Mouse (Mus musculus) MEL (cell line): Measurements from ENCODE around the gene Ccdc107. TPM values are rescaled to one million over a fixed set of nuclear protein-coding genes. Genes with fewer than 3 reads are reported as not detected.

Experiments used
- DNase-seq: peaks from one replicate; pipeline ENCODE4 v3.0.0; 2011; ENCODE audit warnings: low read depth, low spot score
- H3K27ac ChIP-seq: 2 replicates; pipeline ENCODE4 v1.5.1; 2012; ENCODE audit warnings: low read depth, mild to moderate bottlenecking, control low read depth, low read length, moderate library complexity; ENCODE audit not compliant: control insufficient read depth
- H3K27me3 ChIP-seq, 2 experiments: fragments of 150-350 bp in 1 of 2; sonication (generic) in 1 of 2; 2 replicates each; pipeline ENCODE4 v1.6.1; 2012; ENCODE audit warnings: low read length in 2 of 2, mild to moderate bottlenecking in 2 of 2, improper control_type of control experiment in 1 of 2, moderate library complexity in 1 of 2; ENCODE audit not compliant: insufficient read depth in 2 of 2, control insufficient read depth in 1 of 2
- H3K36me3 ChIP-seq, 2 experiments: 2 replicates each; pipeline ENCODE4 v1.6.1; 2012 to 2014; ENCODE audit warnings: low read length in 2 of 2, improper control_type of control experiment in 1 of 2, inconsistent platforms in 1 of 2, mild to moderate bottlenecking in 1 of 2; ENCODE audit not compliant: insufficient read depth in 2 of 2, control insufficient read depth in 1 of 2
- H3K4me1 ChIP-seq, 2 experiments: fragments of 150-350 bp in 1 of 2; sonication (generic) in 1 of 2; 2 replicates each; pipeline ENCODE4 v1.6.1; 2012; ENCODE audit warnings: low read length in 2 of 2, improper control_type of control experiment in 1 of 2, mild to moderate bottlenecking in 1 of 2; ENCODE audit not compliant: insufficient read depth in 2 of 2, control insufficient read depth in 1 of 2
- H3K4me3 ChIP-seq, 2 experiments: fragments of 150-350 bp in 1 of 2; sonication (generic) in 1 of 2; 2 replicates each; pipeline ENCODE4 v1.5.1; 2012; ENCODE audit warnings: low read depth in 2 of 2, low read length in 2 of 2, mild to moderate bottlenecking in 2 of 2, moderate library complexity in 2 of 2, control low read depth in 1 of 2, improper control_type of control experiment in 1 of 2; ENCODE audit not compliant: control insufficient read depth in 1 of 2, insufficient read depth in 1 of 2
- H3K79me2 ChIP-seq: 2 replicates; pipeline ENCODE4 v1.6.1; 2012; ENCODE audit warnings: mild to moderate bottlenecking, low read length, moderate library complexity; ENCODE audit not compliant: control insufficient read depth, poor library complexity, insufficient read depth
- H3K9ac ChIP-seq: 2 replicates; pipeline ENCODE4 v1.6.1; 2012; ENCODE audit warnings: low read depth, mild to moderate bottlenecking, control low read depth, low read length, moderate library complexity; ENCODE audit not compliant: control insufficient read depth, poor library complexity, severe bottlenecking
- H3K9me3 ChIP-seq: fragments of 150-350 bp; sonication (generic); replicated peaks from 2 replicates; pipeline ENCODE4 v1.6.1; 2012; ENCODE audit warnings: mild to moderate bottlenecking, low read length, improper control_type of control experiment, moderate library complexity; ENCODE audit not compliant: insufficient read depth
- BHLHE40 ChIP-seq: IDR thresholded peaks from 2 replicates; pipeline ENCODE4 v1.6.1; 2012; ENCODE audit warnings: low read depth, mild to moderate bottlenecking, inconsistent platforms, low read length, improper control_type of control experiment, borderline replicate concordance
- CHD1 ChIP-seq: IDR thresholded peaks from 2 replicates; pipeline ENCODE4 v1.6.1; 2012; ENCODE audit warnings: low read depth, mild to moderate bottlenecking, inconsistent platforms, low read length, improper control_type of control experiment
- CHD2 ChIP-seq: IDR thresholded peaks from 2 replicates; pipeline ENCODE4 v1.6.1; 2011; ENCODE audit warnings: low read length, improper control_type of control experiment
- CTCF ChIP-seq, 3 experiments: IDR thresholded peaks in 2 of 3; conservative IDR thresholded peaks in 1 of 3; 2 replicates each; pipeline ENCODE4 v1.5.1; 2011 to 2012; ENCODE audit warnings: low read length in 3 of 3, low read depth in 2 of 3, mild to moderate bottlenecking in 2 of 3, improper control_type of control experiment in 1 of 3, inconsistent platforms in 1 of 3, mixed read lengths in 1 of 3, moderate library complexity in 1 of 3; ENCODE audit not compliant: control insufficient read depth in 1 of 3, insufficient read depth in 1 of 3, poor library complexity in 1 of 3, severe bottlenecking in 1 of 3
- E2F4 ChIP-seq: IDR thresholded peaks from 2 replicates; pipeline ENCODE4 v1.6.1; 2011; ENCODE audit warnings: low read depth, low read length, improper control_type of control experiment, borderline replicate concordance
- ELF1 ChIP-seq: IDR thresholded peaks from 2 replicates; pipeline ENCODE4 v1.6.1; 2014; ENCODE audit warnings: low read depth, mild to moderate bottlenecking, inconsistent platforms, low read length, improper control_type of control experiment, moderate library complexity
- EP300 ChIP-seq, 2 experiments: IDR thresholded peaks; 2 replicates each; pipeline ENCODE4 v1.6.1; 2011; ENCODE audit warnings: improper control_type of control experiment in 2 of 2, low read length in 2 of 2, low read depth in 1 of 2, mild to moderate bottlenecking in 1 of 2
- GABPA ChIP-seq: IDR thresholded peaks from 2 replicates; pipeline ENCODE4 v1.6.1; 2012; ENCODE audit warnings: low read depth, mild to moderate bottlenecking, inconsistent platforms, low read length, improper control_type of control experiment, moderate library complexity
- HCFC1 ChIP-seq: IDR thresholded peaks from 2 replicates; pipeline ENCODE4 v1.6.1; 2012; ENCODE audit warnings: low read depth, mild to moderate bottlenecking, inconsistent platforms, low read length, improper control_type of control experiment, moderate library complexity
- MAFK ChIP-seq: IDR thresholded peaks from 2 replicates; pipeline ENCODE4 v1.6.1; 2011; ENCODE audit warnings: low read depth, mild to moderate bottlenecking, low read length, improper control_type of control experiment, borderline replicate concordance
- MAX ChIP-seq: IDR thresholded peaks from 2 replicates; pipeline ENCODE4 v1.6.1; 2011; ENCODE audit warnings: low read length, improper control_type of control experiment
- MAZ ChIP-seq: IDR thresholded peaks from 2 replicates; pipeline ENCODE4 v1.6.1; 2012; ENCODE audit warnings: low read depth, mild to moderate bottlenecking, inconsistent platforms, low read length, improper control_type of control experiment
- NELFE ChIP-seq: IDR thresholded peaks from 2 replicates; pipeline ENCODE4 v1.6.1; 2011; ENCODE audit warnings: low read depth, low read length, improper control_type of control experiment
- NRF1 ChIP-seq: IDR thresholded peaks from 2 replicates; pipeline ENCODE4 v1.6.1; 2014; ENCODE audit warnings: low read depth, mild to moderate bottlenecking, inconsistent platforms, low read length, improper control_type of control experiment, moderate library complexity; ENCODE audit not compliant: poor library complexity, insufficient read depth, severe bottlenecking
- POLR2A ChIP-seq, 2 experiments: IDR thresholded peaks; 2 replicates each; pipeline ENCODE4 v1.6.1; 2011 to 2012; ENCODE audit warnings: low read length in 2 of 2, mild to moderate bottlenecking in 2 of 2, control low read depth in 1 of 2, improper control_type of control experiment in 1 of 2, low read depth in 1 of 2, moderate library complexity in 1 of 2; ENCODE audit not compliant: control insufficient read depth in 1 of 2, insufficient read depth in 1 of 2, poor library complexity in 1 of 2
- POLR2AphosphoS2 ChIP-seq: IDR thresholded peaks from 2 replicates; pipeline ENCODE4 v1.6.1; 2011; ENCODE audit warnings: low read length, improper control_type of control experiment
- POLR2AphosphoS5 ChIP-seq: IDR thresholded peaks from 2 replicates; pipeline ENCODE4 v1.6.1; 2012; ENCODE audit warnings: low read depth, borderline replicate concordance, mild to moderate bottlenecking, inconsistent platforms, low read length, moderate library complexity, mixed read lengths
- RAD21 ChIP-seq: IDR thresholded peaks from 2 replicates; pipeline ENCODE4 v1.6.1; 2011; ENCODE audit warnings: mild to moderate bottlenecking, low read depth, low read length, improper control_type of control experiment
- SIN3A ChIP-seq: IDR thresholded peaks from 2 replicates; pipeline ENCODE4 v1.6.1; 2012; ENCODE audit warnings: low read length, improper control_type of control experiment, inconsistent platforms
- SMC3 ChIP-seq: IDR thresholded peaks from 2 replicates; pipeline ENCODE4 v1.6.1; 2011; ENCODE audit warnings: low read depth, low read length, improper control_type of control experiment
- TAL1 ChIP-seq: IDR thresholded peaks from 2 replicates; pipeline ENCODE4 v1.6.1; 2012; ENCODE audit warnings: mild to moderate bottlenecking, inconsistent platforms, low read length, moderate library complexity, mixed read lengths
- ZKSCAN1 ChIP-seq: IDR thresholded peaks from 2 replicates; pipeline ENCODE4 v1.6.1; 2012; ENCODE audit warnings: low read depth, mild to moderate bottlenecking, inconsistent platforms, low read length, improper control_type of control experiment, moderate library complexity
- ZMIZ1 ChIP-seq: IDR thresholded peaks from 2 replicates; pipeline ENCODE4 v1.6.1; 2012; ENCODE audit warnings: low read depth, mild to moderate bottlenecking, inconsistent platforms, low read length, improper control_type of control experiment, moderate library complexity
- polyA plus RNA-seq, 2 experiments: library from polyadenylated mRNA; stranded (reverse) in 1 of 2; unstranded in 1 of 2; fragments of >175 nt in 1 of 2; fragments of >200 nt in 1 of 2; gene quantifications; 2 replicates each; pipeline versions ENCODE4 v1.2.1 to v1.2.4; 2012; ENCODE audit warnings: low replicate concordance in 2 of 2, low read depth in 1 of 2; ENCODE audit not compliant: insufficient read length in 2 of 2, insufficient read depth in 1 of 2, missing spikeins in 1 of 2
- total RNA-seq: library from RNA; depleted of rRNA; stranded (reverse); fragments of 300-350 nt; gene quantifications from 2 replicates; pipeline ENCODE4 v1.2.3, GENCODE M21; 2012

Ccdc107 gene
- total and polyA plus RNA-seq, 3 experiments = 44.3 to 56.7 TPM; not detected in 1

DNA sequence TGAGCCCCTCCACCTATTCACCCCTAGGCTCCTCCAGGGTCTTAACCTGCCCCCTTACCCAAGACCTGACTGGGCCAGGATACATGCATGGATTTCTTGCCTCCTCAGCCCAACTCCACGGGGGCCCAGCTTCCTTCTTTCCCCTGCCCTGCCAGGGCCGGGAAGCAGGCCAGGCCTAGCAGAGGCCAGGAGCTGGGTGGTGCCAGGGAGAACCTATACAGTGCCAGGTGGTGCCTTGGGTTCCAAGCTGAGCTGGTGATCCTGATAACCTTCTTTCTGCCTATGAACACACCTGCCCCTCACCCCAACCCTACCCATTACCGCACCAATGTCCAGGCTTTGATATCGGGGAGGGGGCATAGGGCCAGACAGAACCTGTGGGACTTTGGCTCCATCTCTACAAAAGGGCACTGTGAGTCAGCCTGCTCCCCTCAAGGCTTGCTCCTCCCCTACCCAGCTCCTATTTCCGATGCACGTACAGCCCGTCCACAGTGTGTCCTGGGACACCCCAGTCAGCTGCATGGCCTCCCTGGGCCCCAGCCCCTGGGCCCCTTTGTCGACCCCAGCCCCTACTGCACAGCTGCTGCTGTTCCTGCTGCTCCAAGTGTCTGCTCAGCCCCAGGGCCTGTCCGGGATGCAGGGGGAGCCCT, 14.0 kb downstream of the Ccdc107 start, which contains the start of gene Car9:
TSS of gene Car9 (plus strand) at position 431 of the 650 bp plus-strand sequence.
- H3K4me1 ChIP-seq = peaks cover 12 to 27% of the 10 kb centered on the region in 2 experiments
- no peak within 1 kb of the TSS for H3K27ac ChIP-seq
- H3K9me3 ChIP-seq = no peaks in the 10 kb centered on the region
- H3K4me3 ChIP-seq = peak within 1 kb of the TSS; percentile 71 to 91; a peak in 3 of 4 replicates
- H3K36me3 ChIP-seq = peaks cover 0 to 14% of the 10 kb centered on the region in 2 experiments; a peak in 2 of 4 replicates
- no peak for DNase-seq
- TF ChIP-seq ELF1 (no peak), NRF1 (no peak), NELFE (no peak), SMC3 (no peak), POLR2AphosphoS5 (no peak), ZKSCAN1 (no peak), MAZ (no peak), GABPA (no peak), POLR2AphosphoS2 (no peak)
- no peak within 1 kb of the TSS for H3K9ac ChIP-seq
- no peaks in the 10 kb centered on the region; the same call in 1 of the 2 replicates for H3K79me2 ChIP-seq
- H3K27me3 ChIP-seq = no peaks in the 10 kb centered on the region

DNA sequence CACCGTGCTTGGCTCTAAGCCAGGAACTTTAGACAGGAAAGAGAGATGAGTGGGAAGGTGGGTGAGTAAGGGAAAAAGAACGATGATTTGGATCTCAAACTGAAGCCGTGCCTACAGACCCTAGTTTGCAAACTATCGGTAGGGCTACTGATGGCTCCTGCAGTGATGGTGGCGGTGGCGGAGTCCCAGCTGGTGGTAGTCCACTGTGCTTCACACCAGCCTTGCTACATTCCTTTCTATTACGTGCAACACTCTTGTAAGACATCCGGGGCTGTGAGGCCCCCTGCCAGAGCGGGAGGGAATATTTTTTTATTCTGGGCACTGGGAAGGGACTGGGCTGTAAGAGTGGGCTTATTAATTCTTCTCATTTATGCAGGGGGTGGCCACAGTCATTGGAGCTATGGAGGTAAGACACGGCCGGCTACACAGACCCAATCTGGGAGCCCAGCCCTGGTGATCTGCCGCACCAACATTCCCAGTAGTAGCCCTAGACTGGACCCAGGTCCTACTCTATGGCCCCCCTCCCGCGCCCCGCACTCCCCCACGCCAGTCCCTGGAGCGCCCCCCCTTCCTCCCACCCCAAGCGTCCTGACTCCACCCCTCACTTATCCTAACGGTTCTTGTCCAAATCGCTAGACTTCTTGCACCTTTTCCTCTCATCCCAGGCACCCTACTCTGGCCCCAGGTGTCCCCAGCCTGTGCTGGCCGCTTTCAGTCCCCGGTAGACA, 15.4 kb downstream of the Ccdc107 start:
- H3K36me3 ChIP-seq = peaks cover 0 to 14% of the 10 kb centered on the region in 2 experiments; a peak in 2 of 4 replicates
- peak; percentile 46 for DNase-seq
- no peaks in the 10 kb centered on the region; the same call in 1 of the 2 replicates for H3K79me2 ChIP-seq
- H3K9me3 ChIP-seq = no peaks in the 10 kb centered on the region
- TF ChIP-seq MAX (no peak), E2F4 (no peak), POLR2A (IDR thresholded peaks at IDR 0.05; ENCODE audit: control insufficient read depth in 1 of 2, insufficient read depth in 1 of 2, low read depth in 1 of 2, low read length in 2 of 2, poor library complexity in 1 of 2) (no peak; a peak in 1 of 4 replicates), TAL1 (no peak), CHD1 (0 out of 2 replicates have a peak, but pooled peaks have one; percentile 54), CHD2 (no peak), GABPA (no peak), CTCF (IDR thresholded peaks at IDR 0.05 in 2 of 3, conservative IDR thresholded peaks at IDR 0.05 in 1 of 3; ENCODE audit: control insufficient read depth in 1 of 3, insufficient read depth in 1 of 3, low read depth in 2 of 3, low read length in 3 of 3, poor library complexity in 1 of 3, severe bottlenecking in 1 of 3) (no peak), ZMIZ1 (no peak), EP300 (IDR thresholded peaks at IDR 0.05; ENCODE audit: low read depth in 1 of 2, low read length in 2 of 2) (peak in 1 of 2 experiments; percentile 24; a peak in 1 of 4 replicates), BHLHE40 (no peak), MAFK (no peak), RAD21 (no peak), MAZ (peak; percentile 71), NRF1 (no peak), POLR2AphosphoS5 (no peak), SIN3A (no peak), HCFC1 (no peak)
- peak overlapping the region; percentile 41 for H3K27ac ChIP-seq
- H3K4me1 ChIP-seq = peaks cover 12 to 27% of the 10 kb centered on the region in 2 experiments
- no peaks in the 10 kb centered on the region for H3K27me3 ChIP-seq
- peak overlapping the region; percentile 77 for H3K9ac ChIP-seq
- H3K4me3 ChIP-seq = peak overlapping the region; percentile 71 to 91
